Mouse (Mus musculus): ENCODE results near the gene Hspa1a.
"Not testable (repeated sequence)": the region's sequence is repeated elsewhere in the genome, so short reads cannot be mapped to it uniquely, and the experiment has no call there.

Gene Hspa1a

GRCm38 (mm10) chr17:34972069-34972749 lies at the start of gene Hspa1a, which contains the start of gene Hspa1l:
Gene Hspa1a, minus strand, starts transcription at chr17:34972156.
Gene Hspa1l, plus strand, starts transcription at chr17:34972703.
- peak; percentile 65 for DNase-seq (ENCODE audit: low spot score)

- peak; percentile 83 for DNase-seq (ENCODE audit: low spot score)
These were observed 49.3 kb upstream of the Hspa1a start for GRCm38 (mm10) chr17:35021163-35021808.

- DNase-seq (ENCODE audit: low spot score) = no peak
These were observed 48.6 kb upstream of the Hspa1a start for GRCm38 (mm10) chr17:35020551-35020950.

- no peak for DNase-seq (ENCODE audit: low spot score)
These were observed 47.9 kb upstream of the Hspa1a start for GRCm38 (mm10) chr17:35019894-35020293.

GRCm38 (mm10) chr17:35018171-35018570 lies 46.2 kb upstream of the Hspa1a start:
- DNase-seq (ENCODE audit: low spot score) = no peak

GRCm38 (mm10) chr17:35017706-35018030 lies 45.7 kb upstream of the Hspa1a start:
- no peak for DNase-seq (ENCODE audit: low spot score)

- peak; percentile 29 for DNase-seq (ENCODE audit: low spot score)
These were observed 45.1 kb upstream of the Hspa1a start for GRCm38 (mm10) chr17:35016791-35017705.

- DNase-seq (ENCODE audit: low spot score) = no peak
These were observed 44.4 kb upstream of the Hspa1a start, which contains the start of gene Vwa7 for GRCm38 (mm10) chr17:35016376-35016775. Gene Vwa7, plus strand, starts transcription at chr17:35016579.

GRCm38 (mm10) chr17:35015296-35015695 lies 43.3 kb upstream of the Hspa1a start:
- no peak for DNase-seq (ENCODE audit: low spot score)

GRCm38 (mm10) chr17:35013221-35013620 lies 41.3 kb upstream of the Hspa1a start:
- DNase-seq (ENCODE audit: low spot score) = no peak

- DNase-seq (ENCODE audit: low spot score) = no peak
These were observed 40.5 kb upstream of the Hspa1a start for GRCm38 (mm10) chr17:35012430-35012829.

- no peak for DNase-seq (ENCODE audit: low spot score)
These were observed 39.5 kb upstream of the Hspa1a start for GRCm38 (mm10) chr17:35011440-35011839.

GRCm38 (mm10) chr17:35009586-35009985 lies 37.6 kb upstream of the Hspa1a start:
- DNase-seq (ENCODE audit: low spot score) = no peak

- DNase-seq (ENCODE audit: low spot score) = no peak
These were observed 35.5 kb upstream of the Hspa1a start for GRCm38 (mm10) chr17:35007387-35007991.

- DNase-seq (ENCODE audit: low spot score) = not testable (repeated sequence)
These were observed 33.9 kb upstream of the Hspa1a start for GRCm38 (mm10) chr17:35005902-35006301.

- no peak for DNase-seq (ENCODE audit: low spot score)
These were observed 33.2 kb upstream of the Hspa1a start for GRCm38 (mm10) chr17:35005158-35005557.

- no peak for DNase-seq (ENCODE audit: low spot score)
These were observed 32.2 kb upstream of the Hspa1a start for GRCm38 (mm10) chr17:35004075-35004717.

- no peak for DNase-seq (ENCODE audit: low spot score)
These were observed 31.3 kb upstream of the Hspa1a start for GRCm38 (mm10) chr17:35003022-35003838.

GRCm38 (mm10) chr17:35002153-35002865 lies 30.4 kb upstream of the Hspa1a start:
- no peak for DNase-seq (ENCODE audit: low spot score)

All from T-cell, adult 2 months (primary cell).